Mouse (Mus musculus) gastrocnemius, postnatal 25 days (tissue): ENCODE data around the gene Actr3b. TPM values are rescaled to one million over a fixed set of nuclear protein-coding genes. Genes with fewer than 3 reads are reported as not detected.
"Not testable (repeated sequence)": the region's sequence is repeated elsewhere in the genome, so short reads cannot be mapped to it uniquely, and the experiment has no call there.

Experiments
- DNase-seq: peaks from one replicate; pipeline ENCODE4 v3.0.0; 2022
- total RNA-seq, 2 experiments: library from RNA; stranded (reverse); gene quantifications; 1 replicate in 1 of 2; 2 replicates in 1 of 2; pipeline ENCODE4 v1.2.3; 2021

The Actr3b gene
- total RNA-seq, 2 experiments from 2014 or later: 0.67 to 1.8 TPM

- DNase-seq: no peak
These were observed 14.4 kb downstream of the Actr3b start for GRCm38 (mm10) chr5:25773921-25774790.

GRCm38 (mm10) chr5:25791570-25791969 is 31.8 kb downstream of the Actr3b start:
- no peak for DNase-seq

GRCm38 (mm10) chr5:25797776-25798175 is 38.0 kb downstream of the Actr3b start:
- DNase-seq: no peak

GRCm38 (mm10) chr5:25800929-25801328 is 41.1 kb downstream of the Actr3b start:
- no peak for DNase-seq

- DNase-seq: no peak
These were observed 41.9 kb downstream of the Actr3b start for GRCm38 (mm10) chr5:25801744-25802143.

- no peak for DNase-seq
These were observed 44.8 kb downstream of the Actr3b start for GRCm38 (mm10) chr5:25804569-25804968.

GRCm38 (mm10) chr5:25812922-25813321 is 53.1 kb downstream of the Actr3b start:
- no peak for DNase-seq

GRCm38 (mm10) chr5:25829308-25830094 is 69.7 kb downstream of the Actr3b start:
- DNase-seq: no peak

GRCm38 (mm10) chr5:25830802-25831201 is 71.0 kb downstream of the Actr3b start:
- DNase-seq: no peak

GRCm38 (mm10) chr5:25831624-25832023 is 71.8 kb downstream of the Actr3b start:
- DNase-seq: no peak

GRCm38 (mm10) chr5:25839400-25839799 is 79.6 kb downstream of the Actr3b start:
- DNase-seq: no peak

GRCm38 (mm10) chr5:25846558-25846957 is 86.8 kb downstream of the Actr3b start:
- no peak for DNase-seq

GRCm38 (mm10) chr5:25847154-25847553 is 87.4 kb downstream of the Actr3b start:
- DNase-seq: no peak

- no peak for DNase-seq
These were observed 88.3 kb downstream of the Actr3b start for GRCm38 (mm10) chr5:25848058-25848457.

- DNase-seq: no peak
These were observed 106.4 kb downstream of the Actr3b start for GRCm38 (mm10) chr5:25866201-25866600.

- no peak for DNase-seq
These were observed 110.1 kb downstream of the Actr3b start for GRCm38 (mm10) chr5:25869880-25870279.

- no peak for DNase-seq
These were observed 110.8 kb downstream of the Actr3b start for GRCm38 (mm10) chr5:25870632-25871031.

- no peak for DNase-seq
These were observed 111.7 kb downstream of the Actr3b start for GRCm38 (mm10) chr5:25871342-25872023.

GRCm38 (mm10) chr5:25873046-25873445 is 113.2 kb downstream of the Actr3b start:
- no peak for DNase-seq

- DNase-seq: not testable (repeated sequence)
These were observed 116.1 kb downstream of the Actr3b start for GRCm38 (mm10) chr5:25875927-25876326.

- DNase-seq: no peak
These were observed 117.5 kb downstream of the Actr3b start for GRCm38 (mm10) chr5:25877281-25877680.

GRCm38 (mm10) chr5:25877996-25878395 is 118.2 kb downstream of the Actr3b start:
- DNase-seq: no peak

GRCm38 (mm10) chr5:25886708-25887107 is 126.9 kb downstream of the Actr3b start:
- no peak for DNase-seq
